Mouse (Mus musculus) left cerebral cortex, postnatal 25 days (tissue): ENCODE measurements around the gene Hmgxb4. TPM values are rescaled to one million over a fixed set of nuclear protein-coding genes. Genes with fewer than 3 reads are reported as not detected.
A peak's percentile ranks its signal among the peaks of the same experiment; 100 is the strongest.

Source experiments
- DNase-seq, 2 experiments: peaks; one replicate each; pipeline ENCODE4 v3.0.0; 2022; ENCODE audit warnings: low spot score in 2 of 2, mixed read lengths in 1 of 2
- intact Hi-C: fragments of 180-260 bp; cut with DNase I; formaldehyde crosslinking; loops from one replicate; pipeline ENCODE4 v1.15.1; 2025
- total RNA-seq, 2 experiments: library from RNA; stranded (reverse); gene quantifications; 2 replicates each; pipeline ENCODE4 v1.2.3; 2021

Gene Hmgxb4
- total RNA-seq, 2 experiments from 2014 or later: 22.1 to 31.0 TPM

- intact Hi-C loops: no loop called here
- DNase-seq: no peak
These were observed 22.8 kb downstream of the Hmgxb4 start for GRCm38 (mm10) chr8:75015981-75016380.

- intact Hi-C loops: no loop called here
- no peak for DNase-seq
These were observed 23.3 kb downstream of the Hmgxb4 start for GRCm38 (mm10) chr8:75016422-75016821.

- intact Hi-C loops: no loop called here
- no peak for DNase-seq
These were observed 25.3 kb downstream of the Hmgxb4 start for GRCm38 (mm10) chr8:75018274-75018972.

GRCm38 (mm10) chr8:75023660-75024316 lies 30.6 kb downstream of the Hmgxb4 start:
- intact Hi-C loops: loop anchor here (1.0 kb wide), 1 partner anchor 31 kb away; no protein-coding TSS in a partner anchor
- DNase-seq: no peak

- DNase-seq: no peak
- intact Hi-C loops: no loop called here
These were observed 32.7 kb downstream of the Hmgxb4 start for GRCm38 (mm10) chr8:75025809-75026208.

GRCm38 (mm10) chr8:75030453-75031024 lies 37.4 kb downstream of the Hmgxb4 start:
- intact Hi-C loops: no loop called here
- DNase-seq: no peak

- intact Hi-C loops: no loop called here
- DNase-seq: no peak
These were observed 39.8 kb downstream of the Hmgxb4 start for GRCm38 (mm10) chr8:75032961-75033360.

GRCm38 (mm10) chr8:75033511-75034243 lies 40.5 kb downstream of the Hmgxb4 start, which contains the start of gene Tom1:
Gene Tom1, plus strand, starts transcription at chr8:75033705.
- DNase-seq: peak; percentile 99
- intact Hi-C loops: no loop called here

GRCm38 (mm10) chr8:75034285-75034684 lies 41.1 kb downstream of the Hmgxb4 start:
- no peak for DNase-seq
- intact Hi-C loops: no loop called here

GRCm38 (mm10) chr8:75035640-75036039 lies 42.5 kb downstream of the Hmgxb4 start:
- intact Hi-C loops: no loop called here
- no peak for DNase-seq

GRCm38 (mm10) chr8:75038497-75038896 lies 45.3 kb downstream of the Hmgxb4 start:
- intact Hi-C loops: no loop called here
- DNase-seq: no peak

- intact Hi-C loops: no loop called here
- no peak for DNase-seq
These were observed 46.6 kb downstream of the Hmgxb4 start for GRCm38 (mm10) chr8:75039754-75040153.

- no peak for DNase-seq
- intact Hi-C loops: no loop called here
These were observed 49.0 kb downstream of the Hmgxb4 start for GRCm38 (mm10) chr8:75042171-75042570.

GRCm38 (mm10) chr8:75042974-75043373 lies 49.8 kb downstream of the Hmgxb4 start:
- DNase-seq: no peak
- intact Hi-C loops: no loop called here

GRCm38 (mm10) chr8:75046303-75046702 lies 53.1 kb downstream of the Hmgxb4 start:
- intact Hi-C loops: no loop called here
- DNase-seq: no peak

- intact Hi-C loops: no loop called here
These were observed 54.6 kb downstream of the Hmgxb4 start for GRCm38 (mm10) chr8:75047784-75048183.

GRCm38 (mm10) chr8:75053342-75053741 lies 60.2 kb downstream of the Hmgxb4 start:
- intact Hi-C loops: no loop called here
- DNase-seq: no peak

More at GRCm38 (mm10) chr8:75047784-75048183, 54.6 kb downstream of the Hmgxb4 start:
- DNase-seq: no peak

GRCm38 (mm10) chr8:75055673-75056072 lies 62.5 kb downstream of the Hmgxb4 start:
- DNase-seq: no peak
- intact Hi-C loops: no loop called here

- no peak for DNase-seq
- intact Hi-C loops: no loop called here
These were observed 66.9 kb downstream of the Hmgxb4 start for GRCm38 (mm10) chr8:75060022-75060421.

- intact Hi-C loops: no loop called here
- no peak for DNase-seq
These were observed 67.7 kb downstream of the Hmgxb4 start for GRCm38 (mm10) chr8:75060815-75061214.
